Mouse (Mus musculus): ENCODE measurements around the gene Twist2. TPM values are rescaled to one million over a fixed set of nuclear protein-coding genes. Genes with fewer than 3 reads are reported as not detected.

The Twist2 gene
- polyA plus RNA-seq, 1 experiment: 0.37 TPM

DNA sequence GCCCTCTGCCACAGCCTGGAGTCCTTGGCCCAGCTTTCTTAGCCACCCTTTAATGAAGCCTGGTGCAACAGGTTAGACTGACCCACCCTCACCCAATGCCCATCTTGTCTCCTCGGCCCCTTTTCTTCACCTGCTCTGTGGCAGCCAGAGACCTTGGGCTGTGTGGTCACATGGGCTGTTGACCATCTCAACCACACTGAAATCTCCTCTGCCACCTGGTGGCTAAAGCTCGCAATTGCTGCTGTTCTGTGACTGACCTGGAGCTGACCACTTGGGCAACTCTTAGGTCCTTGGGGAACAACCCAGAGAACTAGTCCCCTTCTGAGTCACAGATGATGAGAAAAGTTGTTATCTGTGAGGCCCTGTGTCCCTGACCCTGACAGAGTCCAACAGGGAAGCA lies 73.4 kb downstream of the Twist2 start:
- H3K4me1 ChIP-seq (ENCODE audit: control insufficient read depth, insufficient read depth, low read length): no peaks in the 10 kb centered on the region

DNA sequence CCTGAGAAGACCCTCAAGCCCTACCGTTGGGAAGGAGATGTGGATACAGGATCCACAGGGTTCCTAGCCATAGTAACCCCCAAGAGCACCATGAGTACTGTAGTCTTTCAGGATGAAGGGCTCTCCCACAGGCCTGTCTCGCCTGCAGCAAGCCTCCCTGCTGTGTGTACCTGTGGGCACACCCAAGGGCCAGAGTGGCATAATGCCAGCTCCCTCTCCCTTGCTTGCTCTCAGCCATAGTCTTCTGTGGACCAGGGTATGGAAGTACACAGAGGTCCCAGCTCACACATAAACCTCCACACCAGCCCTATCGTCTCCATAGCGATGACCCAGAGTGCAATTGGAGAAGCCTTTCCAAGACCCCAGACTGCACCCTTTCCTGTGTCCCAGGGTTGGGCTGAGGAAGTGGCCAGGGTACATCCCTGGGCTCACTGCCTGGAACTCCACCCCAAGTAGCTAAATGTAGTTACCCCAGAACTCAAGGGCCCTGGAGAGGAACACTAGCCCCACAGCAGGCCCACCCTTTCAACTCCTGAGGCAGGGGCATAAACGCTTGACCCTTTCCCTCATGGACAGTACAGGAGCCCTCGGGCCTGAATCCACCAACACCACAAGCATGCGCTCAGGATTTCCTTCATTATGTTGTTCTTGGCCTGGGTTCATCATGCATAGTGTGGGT lies 73.9 kb downstream of the Twist2 start:
- Histone ChIP-seq H3K4me1 (ENCODE audit: control insufficient read depth, insufficient read depth, low read length) (no peaks in the 10 kb centered on the region), H3K27ac (ENCODE audit: control insufficient read depth, insufficient read depth, low read depth, low read length) (no peak overlapping the region)
- TF ChIP-seq POLR2A (IDR thresholded peaks at IDR 0.05; ENCODE audit: control insufficient read depth, low read depth, low read length): no peak
- no peak for TF ChIP-seq CTCF (IDR thresholded peaks at IDR 0.05; ENCODE audit: control insufficient read depth, insufficient read depth, insufficient replicate concordance, low read depth, low read length)

More for the DNA sequence above, 73.4 kb downstream of the Twist2 start:
- no peak overlapping the region for H3K27ac ChIP-seq (ENCODE audit: control insufficient read depth, insufficient read depth, low read depth, low read length)
- H3K36me3 ChIP-seq (ENCODE audit: control insufficient read depth, insufficient read depth, low read length): no peaks in the 10 kb centered on the region
- TF ChIP-seq CTCF (IDR thresholded peaks at IDR 0.05; ENCODE audit: control insufficient read depth, insufficient read depth, insufficient replicate concordance, low read depth, low read length) (peak; percentile 83; the same call in 1 of the 2 replicates), POLR2A (IDR thresholded peaks at IDR 0.05; ENCODE audit: control insufficient read depth, low read depth, low read length) (no peak)
- H3K4me3 ChIP-seq (ENCODE audit: control insufficient read depth, low read depth, low read length): no peak overlapping the region
- no peaks in the 10 kb centered on the region for H3K27me3 ChIP-seq (ENCODE audit: control insufficient read depth, insufficient read depth, low read length)

DNA sequence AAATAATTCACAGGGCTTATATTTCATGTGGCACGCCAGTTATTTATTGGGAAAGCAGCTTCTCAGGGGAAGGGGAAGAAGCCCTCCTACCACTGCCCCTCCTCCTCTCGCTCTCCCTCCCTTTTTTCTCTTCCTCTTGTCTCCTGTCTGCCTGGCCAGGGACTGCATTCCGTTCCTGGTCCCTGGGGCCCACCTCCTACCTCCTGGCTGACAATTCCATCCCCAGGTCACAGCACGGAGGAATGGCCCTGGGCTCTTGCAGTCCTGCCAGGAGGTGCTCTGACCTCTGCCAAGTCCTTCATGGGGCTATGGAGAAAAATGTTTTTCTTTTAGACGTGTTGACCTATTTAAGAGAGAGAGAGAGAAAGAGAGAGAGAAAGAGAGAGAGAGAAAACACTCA lies 77.4 kb downstream of the Twist2 start:
- Histone ChIP-seq H3K27ac (ENCODE audit: control insufficient read depth, insufficient read depth, low read depth, low read length) (no peak overlapping the region), H3K4me3 (ENCODE audit: control insufficient read depth, low read depth, low read length) (no peak overlapping the region), H3K4me1 (ENCODE audit: control insufficient read depth, insufficient read depth, low read length) (no peaks in the 10 kb centered on the region), H3K27me3 (ENCODE audit: control insufficient read depth, insufficient read depth, low read length) (no peaks in the 10 kb centered on the region), H3K36me3 (ENCODE audit: control insufficient read depth, insufficient read depth, low read length) (no peaks in the 10 kb centered on the region)
- TF ChIP-seq CTCF (IDR thresholded peaks at IDR 0.05; ENCODE audit: control insufficient read depth, insufficient read depth, insufficient replicate concordance, low read depth, low read length) (no peak), POLR2A (IDR thresholded peaks at IDR 0.05; ENCODE audit: control insufficient read depth, low read depth, low read length) (no peak)

More for the DNA sequence above, 73.9 kb downstream of the Twist2 start:
- no peaks in the 10 kb centered on the region for H3K36me3 ChIP-seq (ENCODE audit: control insufficient read depth, insufficient read depth, low read length)
- no peak overlapping the region for H3K4me3 ChIP-seq (ENCODE audit: control insufficient read depth, low read depth, low read length)
- no peaks in the 10 kb centered on the region for H3K27me3 ChIP-seq (ENCODE audit: control insufficient read depth, insufficient read depth, low read length)

DNA sequence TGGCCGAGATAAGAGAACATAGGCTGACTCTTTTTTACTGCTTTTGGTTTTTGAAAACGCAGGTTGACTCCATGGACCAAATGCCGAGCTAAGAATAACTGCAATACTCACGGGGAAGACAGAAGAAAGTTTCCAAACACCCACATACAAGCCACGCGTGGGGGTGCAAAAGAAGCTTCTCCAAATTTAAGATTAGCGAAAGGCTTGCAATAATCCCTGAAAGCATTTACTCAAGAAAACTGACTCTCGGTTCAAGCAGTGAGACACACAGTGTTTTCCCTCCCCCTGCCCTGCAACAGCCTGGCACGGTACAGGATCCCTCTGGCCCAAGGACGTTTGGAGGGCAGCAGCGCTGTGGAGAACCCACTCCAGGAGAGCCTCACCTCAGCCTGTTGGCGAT lies 78.9 kb downstream of the Twist2 start:
- TF ChIP-seq POLR2A (IDR thresholded peaks at IDR 0.05; ENCODE audit: control insufficient read depth, low read depth, low read length) (no peak), CTCF (IDR thresholded peaks at IDR 0.05; ENCODE audit: control insufficient read depth, insufficient read depth, insufficient replicate concordance, low read depth, low read length) (no peak)
- H3K27me3 ChIP-seq (ENCODE audit: control insufficient read depth, insufficient read depth, low read length): no peaks in the 10 kb centered on the region
- H3K27ac ChIP-seq (ENCODE audit: control insufficient read depth, insufficient read depth, low read depth, low read length): no peak overlapping the region
- H3K4me3 ChIP-seq (ENCODE audit: control insufficient read depth, low read depth, low read length): no peak overlapping the region
- H3K4me1 ChIP-seq (ENCODE audit: control insufficient read depth, insufficient read depth, low read length): no peaks in the 10 kb centered on the region
- H3K36me3 ChIP-seq (ENCODE audit: control insufficient read depth, insufficient read depth, low read length): no peaks in the 10 kb centered on the region

DNA sequence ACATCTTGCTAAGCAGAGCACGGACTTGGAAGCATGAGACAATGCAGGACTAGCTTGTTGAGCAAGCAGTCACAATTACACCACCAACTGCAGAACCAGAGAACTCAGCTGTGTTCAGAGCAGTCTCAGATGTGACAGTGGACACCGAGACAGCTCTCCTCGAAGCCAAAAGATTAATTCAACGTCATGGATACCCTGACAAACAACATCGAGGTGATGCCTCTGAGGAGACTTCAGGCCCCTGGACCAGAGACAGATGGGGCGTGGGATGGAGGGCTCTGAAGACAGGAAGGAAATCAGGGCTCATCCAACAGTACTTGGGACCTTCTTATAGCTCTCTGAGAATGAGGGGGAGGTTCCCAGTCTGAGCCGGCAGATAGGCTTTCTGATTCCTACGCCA lies 79.6 kb downstream of the Twist2 start:
- Histone ChIP-seq H3K27me3 (ENCODE audit: control insufficient read depth, insufficient read depth, low read length) (no peaks in the 10 kb centered on the region), H3K4me1 (ENCODE audit: control insufficient read depth, insufficient read depth, low read length) (no peaks in the 10 kb centered on the region), H3K36me3 (ENCODE audit: control insufficient read depth, insufficient read depth, low read length) (no peaks in the 10 kb centered on the region), H3K4me3 (ENCODE audit: control insufficient read depth, low read depth, low read length) (no peak overlapping the region), H3K27ac (ENCODE audit: control insufficient read depth, insufficient read depth, low read depth, low read length) (no peak overlapping the region)
- TF ChIP-seq CTCF (IDR thresholded peaks at IDR 0.05; ENCODE audit: control insufficient read depth, insufficient read depth, insufficient replicate concordance, low read depth, low read length) (no peak), POLR2A (IDR thresholded peaks at IDR 0.05; ENCODE audit: control insufficient read depth, low read depth, low read length) (no peak)

DNA sequence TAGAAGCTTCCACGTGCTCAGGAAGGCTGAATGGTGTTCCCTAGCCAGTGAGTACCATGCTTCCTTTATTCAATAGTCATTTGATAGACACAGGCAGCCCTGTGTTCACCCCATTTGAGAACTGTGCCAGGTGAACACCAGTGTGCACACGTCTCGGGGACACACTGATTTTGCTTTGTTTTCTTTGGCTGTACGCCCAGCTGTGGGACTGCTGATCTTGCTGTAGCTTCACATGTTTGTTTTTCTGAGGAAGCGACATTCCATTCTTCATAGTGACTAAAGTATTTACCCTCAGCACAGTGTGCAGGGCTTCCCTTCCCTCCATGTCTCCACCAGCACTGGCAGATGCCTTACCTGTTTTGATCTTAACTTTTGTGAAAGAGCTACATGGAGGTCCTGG lies 81.9 kb downstream of the Twist2 start:
- H3K4me3 ChIP-seq (ENCODE audit: control insufficient read depth, low read depth, low read length): no peak overlapping the region
- TF ChIP-seq CTCF (IDR thresholded peaks at IDR 0.05; ENCODE audit: control insufficient read depth, insufficient read depth, insufficient replicate concordance, low read depth, low read length): no peak
- TF ChIP-seq POLR2A (IDR thresholded peaks at IDR 0.05; ENCODE audit: control insufficient read depth, low read depth, low read length): no peak
- no peaks in the 10 kb centered on the region for H3K27me3 ChIP-seq (ENCODE audit: control insufficient read depth, insufficient read depth, low read length)
- no peaks in the 10 kb centered on the region for H3K36me3 ChIP-seq (ENCODE audit: control insufficient read depth, insufficient read depth, low read length)
- H3K27ac ChIP-seq (ENCODE audit: control insufficient read depth, insufficient read depth, low read depth, low read length): no peak overlapping the region
- no peaks in the 10 kb centered on the region for H3K4me1 ChIP-seq (ENCODE audit: control insufficient read depth, insufficient read depth, low read length)

DNA sequence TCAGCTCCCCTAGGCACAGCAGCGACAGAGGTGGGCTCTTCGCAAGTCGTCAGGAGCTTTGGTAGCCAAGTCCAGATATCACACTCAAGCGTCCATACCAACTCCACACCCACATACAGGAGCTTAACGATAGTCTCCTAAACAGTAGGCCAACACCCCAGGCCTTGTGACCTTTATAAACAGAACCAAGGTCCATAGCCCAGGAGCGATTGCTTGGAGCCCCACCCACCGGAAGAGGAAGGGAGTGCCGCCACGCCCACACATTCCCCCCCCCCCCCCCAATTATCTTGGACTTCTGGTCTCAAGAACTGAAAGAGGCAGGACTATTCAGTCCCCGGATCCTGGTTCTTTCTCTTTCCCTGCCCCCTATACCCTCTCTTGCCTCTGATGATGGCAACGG lies 92.3 kb downstream of the Twist2 start:
- Histone ChIP-seq H3K4me1 (ENCODE audit: control insufficient read depth, insufficient read depth, low read length) (peaks cover 3% of the 10 kb centered on the region; the same call in 1 of the 2 replicates), H3K27ac (ENCODE audit: control insufficient read depth, insufficient read depth, low read depth, low read length) (no peak overlapping the region), H3K4me3 (ENCODE audit: control insufficient read depth, low read depth, low read length) (no peak overlapping the region), H3K27me3 (ENCODE audit: control insufficient read depth, insufficient read depth, low read length) (no peaks in the 10 kb centered on the region), H3K36me3 (ENCODE audit: control insufficient read depth, insufficient read depth, low read length) (no peaks in the 10 kb centered on the region)
- no peak for TF ChIP-seq POLR2A (IDR thresholded peaks at IDR 0.05; ENCODE audit: control insufficient read depth, low read depth, low read length)
- no peak for TF ChIP-seq CTCF (IDR thresholded peaks at IDR 0.05; ENCODE audit: control insufficient read depth, insufficient read depth, insufficient replicate concordance, low read depth, low read length)
